Mouse (Mus musculus) kidney, adult 2 months (tissue): ENCODE data around the gene Wdfy1.

ENCODE experiments used
- CTCF ChIP-seq: fragments of 200-500 bp; conservative IDR thresholded peaks from 2 replicates; pipeline ENCODE4 v1.5.1; 2011; ENCODE audit warnings: low read depth, mild to moderate bottlenecking, control low read depth, low read length, moderate library complexity, mixed read lengths; ENCODE audit not compliant: insufficient read depth, insufficient read length
- POLR2A ChIP-seq: fragments of 200-500 bp; IDR thresholded peaks from one replicate; pipeline ENCODE4 v1.6.1; 2011; ENCODE audit warnings: low read depth, low read length, control low read depth

DNA sequence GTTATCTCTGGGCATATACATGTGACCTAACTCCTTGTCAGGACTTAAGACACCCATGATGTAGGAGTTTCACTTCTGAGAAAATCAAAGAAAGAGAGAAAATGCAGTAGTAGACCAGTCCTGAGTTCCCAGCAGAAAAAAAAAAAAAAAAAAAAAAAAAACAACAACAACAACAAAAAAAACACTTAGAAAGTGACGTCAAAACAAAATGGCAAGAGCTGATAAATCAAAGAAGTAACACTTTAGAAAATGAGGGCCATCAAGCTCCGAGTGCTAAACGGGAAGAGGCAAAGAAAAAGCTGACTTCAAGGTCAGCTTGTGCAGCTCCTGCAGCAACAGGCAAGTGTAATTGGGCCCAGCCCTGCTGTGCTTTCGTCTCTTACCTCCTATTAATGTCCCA lies 100.2 kb downstream of the Wdfy1 start:
- TF ChIP-seq CTCF (no peak), POLR2A (no peak)
